Mouse (Mus musculus): Measurements from ENCODE around the gene Wars.

Wars gene

GRCm38 (mm10) chr12:108893715-108894431 is at the start of gene Wars:
Gene Wars, minus strand, starts transcription at chr12:108894174.
- DNase-seq: peak; percentile 96

DNA sequence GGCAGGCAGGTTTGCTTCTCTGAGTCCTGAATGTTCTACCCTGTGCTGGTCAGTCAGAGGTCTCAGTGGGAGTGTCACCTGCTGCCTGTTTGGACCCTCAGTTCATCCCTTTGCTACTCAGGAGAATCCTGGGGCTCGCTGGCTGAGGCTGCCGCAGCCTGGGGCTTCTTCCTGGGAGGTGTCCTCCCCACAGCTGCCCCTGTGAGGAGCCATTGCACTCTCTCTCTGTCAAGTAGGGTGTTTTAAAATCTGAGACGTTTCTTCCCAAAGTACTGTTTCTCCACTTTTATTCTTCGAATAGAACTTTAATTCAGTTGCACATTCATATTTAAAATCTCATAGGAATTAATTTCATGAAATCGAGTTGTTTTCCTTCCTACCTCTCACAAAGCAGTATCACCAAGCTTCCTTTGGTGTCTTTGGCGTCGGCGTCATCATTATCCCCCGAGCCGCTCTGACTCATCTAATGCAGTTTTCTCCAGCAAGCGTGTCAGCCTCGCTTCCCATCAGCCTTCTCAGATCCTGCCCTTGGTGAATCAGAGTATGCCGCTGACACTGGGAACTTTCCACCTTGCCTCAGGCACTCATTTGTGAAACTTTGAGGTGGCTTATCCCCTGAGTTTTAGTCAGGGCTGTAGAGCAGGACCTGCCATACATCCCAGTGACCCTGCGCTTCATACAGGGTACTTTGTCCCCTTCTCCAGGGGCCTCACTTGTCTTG is 48.4 kb upstream of the Wars start:
- no peak for DNase-seq

DNA sequence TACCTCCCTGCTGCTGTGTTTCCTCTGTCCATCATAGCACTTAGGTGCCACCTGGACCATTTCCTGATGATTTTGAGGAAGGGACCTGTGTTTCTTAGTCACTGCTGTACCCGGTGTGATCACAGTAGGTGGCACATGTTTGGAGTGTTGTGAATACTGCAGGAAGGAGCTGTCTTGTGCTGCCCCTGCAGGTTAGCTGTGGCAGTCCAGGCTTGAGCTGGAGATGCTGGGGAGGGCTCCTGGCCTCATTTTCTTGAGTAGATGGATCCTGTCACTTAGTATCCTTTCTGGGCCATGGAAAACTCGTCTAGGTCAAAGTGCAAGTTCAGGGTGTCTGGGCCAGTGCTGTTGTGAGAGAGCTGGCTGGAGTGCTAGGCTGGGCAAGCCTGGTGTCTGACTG is 47.3 kb upstream of the Wars start:
- no peak for DNase-seq

DNA sequence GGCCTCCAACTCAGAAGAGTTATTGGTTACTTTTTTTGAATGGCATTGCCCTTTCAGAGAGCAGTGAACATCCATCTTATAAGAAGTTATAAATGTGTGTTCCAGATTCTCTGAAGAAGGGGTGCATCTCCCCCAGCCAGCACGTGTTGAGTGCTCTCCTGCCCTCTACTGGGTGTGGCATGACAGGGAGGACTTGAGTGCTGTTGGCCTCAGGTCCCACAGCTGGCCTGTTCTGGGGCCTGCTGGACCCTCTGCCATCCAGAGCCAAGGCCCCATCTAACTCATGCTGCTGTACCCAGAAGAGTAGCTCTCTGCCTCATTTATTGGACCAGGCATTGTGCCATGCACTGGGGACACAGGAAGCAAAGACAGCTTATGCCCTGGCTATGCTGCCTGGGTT is 46.3 kb upstream of the Wars start:
- no peak for DNase-seq

GRCm38 (mm10) chr12:108939317-108939716 is 45.3 kb upstream of the Wars start:
- DNase-seq: no peak

GRCm38 (mm10) chr12:108938844-108939243 is 44.9 kb upstream of the Wars start:
- no peak for DNase-seq

DNA sequence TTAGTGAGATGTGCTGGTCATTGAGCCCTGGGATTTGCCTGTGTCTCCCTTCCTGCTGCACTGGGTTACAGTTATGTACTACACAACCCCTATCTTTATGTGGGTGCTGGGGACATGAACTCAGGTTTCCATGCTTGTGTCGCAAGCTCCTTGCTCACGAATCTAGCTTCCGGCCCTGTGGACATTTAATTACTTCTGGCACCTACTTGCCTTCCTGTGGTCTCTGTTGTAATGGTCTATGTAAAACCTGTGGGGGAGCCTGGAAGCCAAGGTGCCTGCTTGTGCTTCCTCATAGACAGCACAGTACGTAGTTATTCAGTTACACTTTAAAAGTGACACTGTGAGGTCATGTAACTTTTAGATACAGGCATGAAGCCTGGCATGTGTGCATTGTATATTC is 43.5 kb upstream of the Wars start:
- no peak for DNase-seq

- no peak for DNase-seq
Measured at GRCm38 (mm10) chr12:108936834-108937233, 42.9 kb upstream of the Wars start.

DNA sequence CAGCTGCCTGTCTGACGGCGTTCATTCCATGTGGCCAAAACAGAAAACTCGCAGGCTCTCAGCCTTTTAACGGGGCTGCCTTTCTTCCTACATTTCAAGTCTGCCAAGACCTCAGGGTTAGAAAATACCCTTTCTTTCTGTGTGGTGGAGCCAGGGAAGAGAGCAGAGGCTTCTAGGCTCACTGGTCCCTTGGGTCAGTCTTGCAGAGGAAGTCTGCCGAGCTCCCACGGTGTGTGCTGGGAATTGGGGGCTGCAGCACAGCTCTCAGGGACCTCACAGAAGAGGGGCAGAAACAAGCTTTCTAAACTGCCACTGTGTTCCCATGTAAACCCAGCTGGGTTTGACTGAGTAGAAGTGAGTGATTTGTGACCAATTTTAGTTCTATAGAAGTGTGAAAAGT is 40.3 kb upstream of the Wars start:
- DNase-seq: no peak

DNA sequence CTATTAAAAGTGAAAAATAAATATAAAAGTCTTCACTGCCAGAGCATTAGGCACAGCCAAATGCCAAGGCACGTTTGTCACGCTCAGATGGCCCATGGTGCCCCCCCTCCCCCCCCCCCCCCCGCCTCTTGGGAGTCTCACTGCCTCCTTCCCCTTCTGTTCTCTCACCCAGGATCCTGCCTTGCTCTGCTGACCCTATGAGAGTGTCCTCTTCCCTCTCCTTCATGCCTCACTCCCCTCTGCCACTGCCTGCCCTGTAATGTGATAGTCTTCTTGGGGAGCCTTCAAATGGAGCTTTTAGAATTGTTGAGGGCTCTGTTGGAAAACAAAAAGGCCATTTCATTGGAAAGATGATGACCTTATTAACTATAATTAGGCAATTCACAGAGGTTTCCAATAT is 38.1 kb upstream of the Wars start:
- no peak for DNase-seq

DNA sequence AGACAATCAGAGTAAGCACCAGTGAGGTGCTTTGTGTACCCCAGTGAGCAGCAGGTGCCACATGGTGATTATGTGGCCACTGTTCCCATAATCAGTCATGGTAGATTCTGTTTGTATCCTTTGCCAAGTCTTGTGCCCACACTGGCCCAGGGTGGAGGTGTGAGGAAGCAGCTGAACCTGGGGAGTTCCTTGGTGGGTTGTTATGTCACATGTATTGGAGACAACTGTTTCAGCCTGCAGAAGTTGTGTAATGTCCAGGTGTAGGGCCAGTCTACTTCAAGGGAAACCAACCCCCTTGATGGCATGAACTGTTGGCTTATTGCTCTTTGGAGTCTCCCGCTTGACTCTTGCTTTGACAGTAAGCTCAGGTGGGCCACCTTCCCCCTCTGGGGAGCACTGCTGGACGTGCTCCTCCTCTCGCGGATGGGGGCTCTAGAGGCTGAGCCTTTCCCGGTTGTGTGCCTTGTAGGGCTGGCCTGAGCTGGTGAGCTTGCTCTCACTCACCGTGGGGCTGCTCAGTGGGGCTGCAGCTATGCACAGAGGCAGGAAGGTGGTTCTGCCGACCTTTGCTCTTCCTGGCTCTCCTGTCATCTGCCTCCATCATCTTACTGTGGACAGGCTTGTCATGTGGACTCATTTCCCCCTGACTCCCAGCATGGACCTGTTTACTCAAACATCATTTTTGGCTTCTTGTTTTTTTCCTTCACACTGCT is 37.5 kb upstream of the Wars start:
- DNase-seq: no peak

GRCm38 (mm10) chr12:108929475-108929874 is 35.5 kb upstream of the Wars start:
- no peak for DNase-seq

DNA sequence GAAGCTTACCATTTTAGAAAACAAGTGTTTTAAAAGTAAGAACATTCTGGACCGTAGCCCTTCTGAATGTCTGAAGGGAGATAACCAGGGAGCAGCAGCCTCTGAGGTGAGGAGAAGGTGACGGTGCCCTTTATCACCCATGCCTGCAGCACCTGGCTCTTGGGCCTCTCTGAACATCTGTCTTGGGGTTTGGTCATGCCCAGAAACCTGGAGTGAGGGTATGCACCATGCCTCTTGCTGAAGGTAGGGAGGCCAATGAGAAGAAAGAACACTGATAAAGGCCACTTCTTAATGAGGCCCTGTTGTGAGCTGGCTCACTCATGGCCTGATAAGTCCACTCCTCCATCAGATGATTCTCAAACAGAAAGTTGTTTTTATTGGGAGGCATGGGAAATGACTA is 34.3 kb upstream of the Wars start:
- DNase-seq: no peak

- DNase-seq: peak; percentile 34
Measured at GRCm38 (mm10) chr12:108926606-108927111, 32.7 kb upstream of the Wars start.

DNA sequence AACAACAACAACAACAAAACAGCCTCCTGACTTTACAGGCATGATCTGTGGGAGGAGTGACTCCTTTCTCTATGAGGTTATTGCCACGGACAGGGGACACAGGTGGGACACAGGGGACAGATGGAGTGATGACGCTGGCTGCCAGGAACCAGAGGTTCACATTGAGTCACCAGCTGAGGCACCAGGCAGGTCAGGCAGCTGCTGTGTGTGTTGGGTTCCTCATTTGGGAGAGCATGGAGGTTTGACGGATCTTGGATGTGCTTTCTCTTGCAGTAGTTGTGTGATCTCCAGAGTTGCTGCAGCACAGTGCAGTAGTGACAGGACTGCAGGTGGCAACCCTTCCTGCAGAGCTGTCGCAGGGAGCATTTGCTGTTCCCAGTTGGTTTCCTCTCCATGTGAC is 24.8 kb upstream of the Wars start:
- DNase-seq: no peak

GRCm38 (mm10) chr12:108917509-108917908 is 23.5 kb upstream of the Wars start:
- DNase-seq: no peak

DNA sequence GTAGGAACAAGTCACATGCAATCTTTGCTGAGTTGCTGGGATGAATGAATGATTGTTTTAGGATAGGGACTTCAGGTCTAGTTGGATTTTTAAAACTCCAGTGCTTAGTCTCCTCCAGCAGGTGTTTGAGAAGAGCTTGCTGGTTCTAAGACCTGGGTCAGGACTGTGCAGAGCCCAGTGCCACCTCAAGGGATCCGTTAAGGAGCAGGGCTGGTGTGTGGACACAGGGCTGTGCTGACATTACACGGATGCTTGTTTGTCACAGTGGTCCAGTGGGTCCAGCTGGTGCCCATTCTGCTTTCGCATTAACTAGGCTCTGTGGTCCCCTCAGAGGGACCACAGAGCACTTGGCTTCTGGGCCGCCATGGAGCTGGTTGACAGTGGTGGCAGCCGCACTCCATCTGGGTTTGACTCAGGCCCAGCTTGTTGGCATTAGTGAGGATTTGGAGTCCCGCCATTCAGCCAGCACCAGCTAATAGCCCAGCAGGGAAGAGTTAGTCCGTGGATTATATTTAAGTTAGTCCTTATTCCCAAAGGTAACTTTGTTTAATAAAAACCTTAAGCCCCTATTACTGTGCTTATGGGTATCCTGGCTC is 22.6 kb upstream of the Wars start:
- DNase-seq: peak; percentile 38

DNA sequence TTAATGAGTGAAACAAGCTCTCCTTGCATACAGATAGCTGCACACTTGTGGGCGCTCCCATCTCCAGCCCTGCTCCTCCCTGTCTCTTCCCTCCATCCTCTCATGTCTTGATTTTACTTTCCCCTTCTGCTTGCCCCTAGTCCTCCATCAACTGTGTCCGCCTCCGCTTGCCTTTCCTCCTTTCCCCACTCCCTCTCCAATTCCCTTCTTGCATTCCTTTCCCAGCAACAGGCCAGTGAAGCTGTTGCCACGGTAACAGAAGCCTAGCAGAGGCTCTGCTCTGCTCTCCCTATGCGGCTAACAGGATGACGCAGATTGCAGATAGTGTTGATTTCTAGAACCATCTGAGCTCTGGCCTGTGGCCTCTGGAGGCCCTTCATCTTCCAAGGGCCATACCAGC is 21.9 kb upstream of the Wars start:
- peak; percentile 82 for DNase-seq

DNA sequence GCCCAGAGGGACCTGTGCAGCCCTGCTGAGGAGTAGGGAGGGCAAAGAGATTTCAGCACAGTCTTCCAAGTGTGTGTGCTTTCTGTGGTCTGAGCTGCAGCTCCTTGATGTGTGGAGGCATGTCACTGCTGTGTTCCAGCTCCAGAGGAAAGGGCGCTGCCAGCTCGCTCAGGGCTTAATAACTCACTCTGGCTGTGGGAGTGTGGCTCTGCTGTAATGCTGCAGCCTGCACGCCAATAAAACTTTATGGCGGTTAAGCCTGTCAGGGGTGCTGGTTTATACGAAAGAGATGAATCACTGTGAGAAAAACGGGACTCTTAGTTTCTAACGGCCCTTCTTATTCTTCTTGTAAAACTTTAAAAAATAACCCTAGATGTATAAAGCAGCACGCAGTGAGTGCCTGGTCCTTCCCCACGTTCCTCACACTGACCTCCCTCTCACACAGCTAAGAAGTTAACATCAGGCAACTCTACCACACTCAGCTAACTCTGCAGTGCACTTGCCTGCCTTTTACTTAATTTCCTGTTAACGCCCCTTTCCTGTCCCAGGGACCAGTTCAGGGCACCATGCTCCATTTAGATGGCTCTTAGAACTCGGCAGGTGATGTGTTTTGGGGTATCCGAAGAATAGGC is 20.9 kb upstream of the Wars start:
- DNase-seq: no peak

GRCm38 (mm10) chr12:108914198-108914597 is 20.2 kb upstream of the Wars start:
- no peak for DNase-seq

- no peak for DNase-seq
Measured at GRCm38 (mm10) chr12:108912442-108912841, 18.5 kb upstream of the Wars start.

GRCm38 (mm10) chr12:108909846-108910433 is 16.0 kb upstream of the Wars start:
- DNase-seq: no peak

All from embryo, embryonic 11 days (tissue).